Mouse (Mus musculus) lung, adult 2 months (tissue): ENCODE data around the gene Srrm1. TPM values are rescaled to one million over a fixed set of nuclear protein-coding genes. Genes with fewer than 3 reads are reported as not detected.
"Not testable (repeated sequence)": the region's sequence is repeated elsewhere in the genome, so short reads cannot be mapped to it uniquely, and the experiment has no call there.

Experiments
- DNase-seq: peaks from one replicate; pipeline ENCODE4 v3.0.0; 2022
- H3K4me1 ChIP-seq: fragments of 200-500 bp; 2 replicates; pipeline ENCODE4 v1.6.1; 2011; ENCODE audit warnings: low read length; ENCODE audit not compliant: control insufficient read depth, insufficient read depth
- H3K4me3 ChIP-seq: fragments of 200-500 bp; replicated peaks from 2 replicates; pipeline ENCODE3; 2011; ENCODE audit warnings: low read depth, mild to moderate bottlenecking, control low read depth, low read length; ENCODE audit errors: extremely low read depth
- CTCF ChIP-seq: fragments of 200-500 bp; IDR thresholded peaks from 2 replicates; pipeline ENCODE4 v1.5.1; 2011; ENCODE audit warnings: mild to moderate bottlenecking, low read length, control low read depth; ENCODE audit not compliant: insufficient read depth
- POLR2A ChIP-seq: fragments of 200-500 bp; IDR thresholded peaks from 2 replicates; pipeline ENCODE4 v1.6.1; 2011; ENCODE audit warnings: low read depth, mild to moderate bottlenecking, control low read depth, low read length, borderline replicate concordance; ENCODE audit errors: extremely low read depth
- WGBS: fragments of 180-500 bp; shearing (Covaris S2); methylation state at CpG from one replicate; pipeline ENCODE4 v1.1.7; 2018; 5-methylcytosine and 5-hydroxymethylcytosine counted together
- polyA plus RNA-seq: library from polyadenylated mRNA; depleted of rRNA; stranded (reverse); fragments of >200 nt; gene quantifications from 2 replicates; pipeline ENCODE4 v1.2.3, GENCODE M21; 2012

The Srrm1 gene
- polyA plus RNA-seq, 1 experiment: 31.0 TPM

DNA sequence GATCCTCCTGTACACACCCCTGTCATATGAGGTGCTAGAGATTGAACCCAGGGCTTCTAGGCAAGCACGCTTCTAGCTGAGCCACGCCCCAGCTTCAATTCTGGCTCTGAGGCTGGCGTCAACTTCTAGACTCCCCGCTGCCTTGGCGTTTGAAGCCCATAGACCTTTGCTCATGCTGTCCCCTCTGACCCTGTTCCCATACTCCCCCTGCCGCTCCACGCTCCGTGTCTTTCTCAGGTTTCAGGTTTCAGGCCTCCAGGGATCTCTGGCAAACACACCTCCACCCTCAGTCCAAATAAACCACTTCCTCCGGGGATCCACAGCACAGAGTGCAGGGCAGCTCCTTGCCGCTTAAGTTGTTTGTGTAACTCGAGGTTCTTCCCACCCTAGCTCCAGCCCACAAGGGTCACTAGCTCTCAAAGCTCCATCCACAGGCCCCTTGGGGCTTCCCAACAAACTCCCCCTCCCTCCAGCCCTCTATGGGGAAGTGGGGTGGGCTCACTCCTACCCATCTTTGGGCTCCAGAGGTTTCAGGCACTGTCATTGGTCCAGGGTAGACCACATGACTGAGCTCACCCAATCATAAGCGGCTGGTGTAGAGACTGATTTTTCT, 60.5 kb downstream of the Srrm1 start:
- Histone ChIP-seq H3K4me3 (no peak overlapping the region), H3K4me1 (peaks cover 20% of the 10 kb centered on the region)
- WGBS: 6% methylated on average over 12 of the region's 12 CpGs
- peak; percentile 70 for DNase-seq
- peak; percentile 63; the same call in 1 of the 2 replicates for TF ChIP-seq POLR2A
- no peak for TF ChIP-seq CTCF

- no peak for DNase-seq
- peaks cover 23% of the 10 kb centered on the region for H3K4me1 ChIP-seq
- TF ChIP-seq POLR2A (no peak), CTCF (0 out of 2 replicates have a peak, but pooled peaks have one; percentile 2)
- WGBS: 41% methylated on average over 6 of the region's 6 CpGs
- no peak overlapping the region for H3K4me3 ChIP-seq
These were observed 61.3 kb downstream of the Srrm1 start for GRCm38 (mm10) chr4:135291841-135292240.

DNA sequence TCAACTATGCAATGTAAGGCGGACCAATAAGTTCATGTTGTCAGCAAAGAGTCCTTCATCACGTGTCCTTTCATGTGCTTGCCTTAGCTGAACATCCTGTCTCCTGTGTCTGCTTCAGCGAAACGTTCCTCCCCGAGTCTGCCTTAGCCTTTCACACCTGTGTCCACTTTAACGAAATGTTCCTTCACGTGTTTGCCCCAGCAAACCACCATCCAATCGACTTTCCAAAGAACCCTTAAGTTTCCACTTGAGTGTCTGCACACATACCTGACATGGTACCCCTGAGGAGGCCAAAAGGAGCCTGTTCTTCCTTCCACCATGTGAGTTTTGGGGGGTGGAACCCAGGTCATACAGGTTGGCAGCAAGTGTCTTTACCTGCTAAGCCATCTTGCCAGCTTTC, 61.9 kb downstream of the Srrm1 start:
- Histone ChIP-seq H3K4me1 (peaks cover 29% of the 10 kb centered on the region), H3K4me3 (no peak overlapping the region)
- TF ChIP-seq CTCF (no peak), POLR2A (no peak)
- DNase-seq: no peak
- WGBS: 72% methylated on average over 8 of the region's 8 CpGs

DNA sequence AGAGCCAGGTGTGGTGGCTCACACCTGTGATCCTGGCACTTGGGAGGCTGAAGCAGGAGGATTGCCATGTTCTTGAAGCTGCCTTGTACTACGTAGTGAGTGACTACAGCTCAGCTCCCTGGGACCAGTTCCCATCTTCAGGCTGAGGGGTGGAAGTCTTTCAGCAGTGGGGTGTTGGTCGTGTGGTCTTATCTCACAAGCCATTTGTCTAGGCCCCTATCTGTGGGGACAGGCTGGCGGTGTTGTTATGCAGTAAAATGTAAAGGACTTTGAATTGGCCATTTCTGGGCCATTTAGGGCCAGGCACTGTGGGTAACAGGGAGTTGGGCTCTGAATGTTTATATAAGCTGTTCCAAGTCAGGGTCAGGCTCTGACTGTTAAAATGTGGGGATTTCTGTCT, 65.1 kb downstream of the Srrm1 start:
- peaks cover 40% of the 10 kb centered on the region for H3K4me1 ChIP-seq
- no peak overlapping the region for H3K4me3 ChIP-seq
- DNase-seq: no peak
- 57% methylated on average over 3 of the region's 3 CpGs for WGBS
- TF ChIP-seq CTCF: no peak
- no peak for TF ChIP-seq POLR2A

DNA sequence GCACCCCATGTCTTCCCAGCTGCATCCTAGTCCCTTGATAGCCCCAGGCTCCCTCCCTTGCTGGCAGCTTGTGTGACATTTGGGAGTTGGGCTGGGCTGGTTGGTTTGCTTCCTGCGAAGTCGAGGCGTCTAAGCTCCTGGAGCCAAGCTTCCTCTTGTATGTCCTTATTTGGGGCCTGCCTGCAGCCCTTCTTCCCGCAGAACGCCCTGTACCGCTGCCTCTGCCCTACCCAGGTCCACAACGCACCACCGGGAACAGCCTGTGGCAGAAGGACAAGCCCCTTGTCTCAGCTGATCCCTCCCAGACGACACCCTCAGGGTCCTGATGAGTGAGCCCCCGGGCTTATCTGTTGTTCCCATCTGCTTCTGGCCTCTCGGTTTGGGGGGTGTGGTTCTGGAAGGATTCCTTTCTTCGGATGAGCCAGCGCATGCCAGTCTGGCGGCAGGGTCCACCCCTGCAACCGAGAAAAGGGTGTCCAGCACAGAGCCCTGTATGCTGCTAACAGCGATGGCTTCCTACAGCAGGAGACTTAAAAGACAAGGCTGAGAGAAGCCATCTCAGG, 66.2 kb downstream of the Srrm1 start:
- WGBS: 16% methylated on average over 16 of the region's 16 CpGs
- peak; percentile 56 for DNase-seq
- Histone ChIP-seq H3K4me1 (peaks cover 34% of the 10 kb centered on the region), H3K4me3 (peak overlapping the region; percentile 51)
- TF ChIP-seq POLR2A: peak; percentile 76; the same call in 1 of the 2 replicates
- TF ChIP-seq CTCF: no peak

DNA sequence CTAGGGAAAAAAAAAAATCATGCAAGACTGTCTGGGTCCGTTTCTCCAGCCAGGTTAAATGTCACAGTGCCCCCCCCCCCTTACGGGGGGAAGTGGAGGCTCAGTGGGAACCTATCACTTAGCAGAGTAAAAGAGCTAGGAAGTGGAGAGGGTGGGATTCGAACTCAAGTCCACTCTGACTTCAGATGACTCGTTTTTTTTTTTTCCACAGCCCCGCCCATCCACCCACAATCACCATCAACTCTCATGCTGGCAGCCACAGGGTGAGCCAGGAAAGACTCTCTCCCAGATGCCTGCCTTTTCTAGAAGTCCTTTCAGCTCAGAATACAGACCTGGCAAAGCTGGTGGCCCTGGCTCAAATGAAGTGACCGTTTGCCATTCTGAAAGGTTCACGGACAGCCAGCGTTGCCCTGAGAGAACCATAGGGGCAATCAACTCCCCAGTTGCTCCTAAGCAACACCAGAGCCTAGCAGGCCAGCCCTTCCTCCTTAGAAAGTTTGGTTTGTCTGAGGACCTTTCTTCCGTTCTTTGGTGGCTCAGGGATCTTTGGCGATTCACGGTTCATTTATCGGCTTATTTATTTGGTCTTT, 67.0 kb downstream of the Srrm1 start:
- Histone ChIP-seq H3K4me1 (peaks cover 31% of the 10 kb centered on the region), H3K4me3 (no peak overlapping the region)
- 40% methylated on average over 12 of the region's 12 CpGs for WGBS
- TF ChIP-seq POLR2A (no peak), CTCF (no peak)
- no peak for DNase-seq

DNA sequence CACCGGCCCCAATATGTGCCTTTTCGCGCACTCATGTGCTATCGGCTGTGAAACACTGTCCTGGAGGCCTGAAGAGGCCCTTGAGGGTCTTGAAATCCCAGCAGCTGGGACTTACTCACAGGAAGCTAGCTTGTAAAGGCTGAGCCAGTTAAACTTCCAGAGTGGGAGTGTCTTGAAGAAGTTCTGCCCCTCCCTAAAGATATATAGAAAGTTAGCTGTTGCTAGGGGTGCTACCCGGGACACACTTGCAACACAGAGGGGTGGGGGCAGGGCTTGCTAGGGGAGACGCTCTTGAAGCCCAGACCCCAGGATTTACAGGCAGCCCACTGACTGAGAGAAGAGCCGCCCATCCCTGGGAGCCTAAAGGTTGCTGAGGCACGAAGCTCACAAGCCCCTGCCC, 67.7 kb downstream of the Srrm1 start:
- peaks cover 31% of the 10 kb centered on the region for H3K4me1 ChIP-seq
- no peak overlapping the region for H3K4me3 ChIP-seq
- no peak for DNase-seq
- no peak for TF ChIP-seq CTCF
- no peak for TF ChIP-seq POLR2A
- WGBS: 64% methylated on average over 8 of the region's 8 CpGs

- no peak for TF ChIP-seq CTCF
- TF ChIP-seq POLR2A: no peak
- H3K4me1 ChIP-seq: peaks cover 31% of the 10 kb centered on the region
- H3K4me3 ChIP-seq: no peak overlapping the region
- no peak for DNase-seq
- 91% methylated on average over 7 of the region's 7 CpGs for WGBS
These were observed 69.2 kb downstream of the Srrm1 start for GRCm38 (mm10) chr4:135283875-135284274.

GRCm38 (mm10) chr4:135283417-135283816, 69.7 kb downstream of the Srrm1 start:
- peaks cover 28% of the 10 kb centered on the region for H3K4me1 ChIP-seq
- no peak for DNase-seq
- TF ChIP-seq POLR2A: no peak
- no peak for TF ChIP-seq CTCF
- H3K4me3 ChIP-seq: no peak overlapping the region
- WGBS: 59% methylated on average over 4 of the region's 4 CpGs

- TF ChIP-seq CTCF (0 out of 2 replicates have a peak, but pooled peaks have one; percentile 9), POLR2A (no peak)
- 38% methylated on average over 13 of the region's 13 CpGs for WGBS
- H3K4me3 ChIP-seq: no peak overlapping the region
- peaks cover 25% of the 10 kb centered on the region for H3K4me1 ChIP-seq
- no peak for DNase-seq
These were observed 70.3 kb downstream of the Srrm1 start for GRCm38 (mm10) chr4:135282651-135283290.

GRCm38 (mm10) chr4:135280016-135280415, 73.1 kb downstream of the Srrm1 start:
- WGBS: 77% methylated on average over 2 of the region's 2 CpGs
- H3K4me3 ChIP-seq, DNase-seq, H3K4me1 ChIP-seq: not testable (repeated sequence)
